Mouse (Mus musculus): ENCODE measurements around the gene Nemf. TPM values are rescaled to one million over a fixed set of nuclear protein-coding genes. Genes with fewer than 3 reads are reported as not detected.

Nemf gene
- polyA plus RNA-seq, 1 experiment from 2014 or later: 41.9 TPM

DNA sequence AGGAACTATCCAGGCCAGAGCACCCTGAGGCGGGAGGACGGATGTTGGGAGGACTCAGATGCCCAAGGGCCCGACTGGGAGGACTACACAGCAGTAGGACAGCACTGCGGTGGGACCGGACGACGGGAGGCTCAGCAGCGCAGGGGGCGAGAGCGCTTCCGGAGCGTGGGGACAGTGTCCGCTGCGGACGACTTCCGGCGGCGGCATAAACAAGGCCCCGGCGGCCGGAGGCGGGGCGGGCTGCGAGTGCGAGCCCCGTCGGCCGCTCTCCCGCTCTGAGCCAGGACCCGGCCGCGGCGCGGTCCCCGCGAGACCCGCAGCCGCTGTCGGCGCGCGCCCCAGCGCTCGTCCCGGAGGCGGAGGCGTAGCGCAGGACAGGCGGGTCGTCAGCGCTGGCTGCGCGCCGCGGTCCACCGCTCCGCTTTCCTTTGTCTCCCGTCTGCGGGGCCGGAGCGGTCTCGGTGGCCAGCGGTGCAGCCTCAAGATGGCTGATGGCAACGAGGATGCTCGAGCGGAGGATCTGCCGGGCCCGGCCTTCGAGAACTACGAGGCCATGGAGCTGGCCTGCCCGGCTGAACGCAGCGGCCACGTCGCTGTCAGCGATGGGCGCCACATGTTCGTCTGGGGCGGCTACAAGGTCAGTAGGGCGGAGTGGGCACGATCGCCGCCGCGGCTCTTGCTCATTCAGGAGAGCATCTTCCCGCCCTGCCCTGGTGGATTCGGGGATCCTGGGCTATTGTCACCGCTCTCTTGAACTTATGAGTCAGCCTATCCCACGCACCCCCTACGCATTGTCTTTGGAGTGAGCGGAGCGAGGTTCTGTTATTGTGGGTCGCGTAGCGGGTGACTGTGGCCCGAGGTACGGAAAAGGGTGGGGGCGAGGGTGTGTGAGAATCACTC is 60.2 kb downstream of the Nemf start, which contains the start of gene Klhdc2:
Gene Klhdc2 (plus strand): TSS at position 171 of the 900 bp plus-strand sequence.
- peak; percentile 87 for ATAC-seq
- peak within 1 kb of the TSS; percentile 74 for H3K4me2 ChIP-seq (replicated peaks; ENCODE audit: low read depth)
- no peaks in the 10 kb centered on the region for H3K9me3 ChIP-seq (ENCODE audit: control insufficient read depth)
- H3K27ac ChIP-seq (ENCODE audit: low read depth, low read length): peak within 1 kb of the TSS; percentile 95
- H3K36me3 ChIP-seq (ENCODE audit: control insufficient read depth, insufficient read depth): peaks cover 3% of the 10 kb centered on the region
- no peaks in the 10 kb centered on the region for H3K27me3 ChIP-seq (replicated peaks; ENCODE audit: control insufficient read depth, insufficient read depth, low read length)
- peak within 1 kb of the TSS; percentile 99 for H3K4me3 ChIP-seq (ENCODE audit: low read depth, low read length)
- 0 out of 2 replicates have a peak, but pooled peaks have one; percentile 13 for TF ChIP-seq CTCF (IDR thresholded peaks at IDR 0.05; ENCODE audit: low read depth)
- peak within 1 kb of the TSS; percentile 94 for H3K9ac ChIP-seq (ENCODE audit: low read depth, low read length)
- peaks cover 6% of the 10 kb centered on the region; the same call in 1 of the 2 replicates for H3K4me1 ChIP-seq (replicated peaks; ENCODE audit: control insufficient read depth, insufficient read depth, low read length)
- under 1% methylated on average over 96 of the region's 98 CpGs for WGBS

DNA sequence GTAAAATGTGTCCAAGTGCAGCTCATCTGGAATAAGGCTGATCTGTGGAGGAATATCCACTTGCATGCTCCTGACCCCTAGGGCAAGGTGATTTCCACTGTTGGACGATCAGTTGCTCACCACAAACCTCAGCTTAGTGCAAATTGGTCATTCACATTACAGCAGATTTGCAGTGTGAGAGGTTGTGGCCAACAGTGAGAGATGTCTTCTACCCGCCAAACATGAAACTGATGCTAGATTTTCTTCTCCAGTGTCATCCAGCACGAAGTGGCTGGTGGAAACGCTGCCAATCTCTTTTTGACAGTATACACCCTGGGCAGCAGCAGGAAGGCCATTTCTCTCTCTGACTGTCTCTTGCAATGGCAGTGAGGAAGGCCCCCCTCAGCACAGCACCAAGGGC is 61.3 kb downstream of the Nemf start:
- no peak overlapping the region for H3K9ac ChIP-seq (ENCODE audit: low read depth, low read length)
- no peaks in the 10 kb centered on the region for H3K9me3 ChIP-seq (ENCODE audit: control insufficient read depth)
- H3K27ac ChIP-seq (ENCODE audit: low read depth, low read length): no peak overlapping the region
- WGBS: 86% methylated on average over 4 of the region's 4 CpGs
- H3K36me3 ChIP-seq (ENCODE audit: control insufficient read depth, insufficient read depth): no peaks in the 10 kb centered on the region; the same call in none of the 2 replicates
- peaks cover 6% of the 10 kb centered on the region; the same call in 1 of the 2 replicates for H3K4me1 ChIP-seq (replicated peaks; ENCODE audit: control insufficient read depth, insufficient read depth, low read length)
- no peak overlapping the region; the same call in 1 of the 2 replicates for H3K4me3 ChIP-seq (ENCODE audit: low read depth, low read length)
- no peak for TF ChIP-seq CTCF (IDR thresholded peaks at IDR 0.05; ENCODE audit: low read depth)
- no peak for ATAC-seq
- peak overlapping the region; percentile 74; the same call in 1 of the 2 replicates for H3K4me2 ChIP-seq (replicated peaks; ENCODE audit: low read depth)
- H3K27me3 ChIP-seq (replicated peaks; ENCODE audit: control insufficient read depth, insufficient read depth, low read length): no peaks in the 10 kb centered on the region

DNA sequence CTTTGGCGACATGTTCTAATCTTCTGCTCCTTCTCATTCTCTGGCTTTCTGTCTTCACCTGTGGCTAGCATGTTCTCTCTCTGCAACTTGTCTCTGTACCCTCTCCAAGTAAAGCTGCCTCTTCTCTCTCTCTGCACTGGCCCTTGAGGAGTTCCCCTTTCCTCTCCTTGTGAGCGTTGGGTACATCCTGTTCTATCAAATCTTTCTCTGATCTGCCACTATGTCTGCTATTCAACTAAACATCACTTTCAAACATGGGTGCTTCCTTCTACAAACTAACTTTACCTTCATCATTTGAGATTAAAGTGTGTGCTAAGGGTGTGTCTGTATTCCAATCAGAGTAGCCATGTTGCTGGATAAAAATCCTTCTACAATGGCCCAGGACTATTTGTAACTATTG is 62.0 kb downstream of the Nemf start:
- Histone ChIP-seq H3K9ac (ENCODE audit: low read depth, low read length) (no peak overlapping the region), H3K27ac (ENCODE audit: low read depth, low read length) (no peak overlapping the region), H3K36me3 (ENCODE audit: control insufficient read depth, insufficient read depth) (no peaks in the 10 kb centered on the region; the same call in 1 of the 2 replicates), H3K4me3 (ENCODE audit: low read depth, low read length) (no peak overlapping the region), H3K4me1 (replicated peaks; ENCODE audit: control insufficient read depth, insufficient read depth, low read length) (peaks cover 6% of the 10 kb centered on the region; the same call in 1 of the 2 replicates), H3K4me2 (replicated peaks; ENCODE audit: low read depth) (no peak overlapping the region), H3K27me3 (replicated peaks; ENCODE audit: control insufficient read depth, insufficient read depth, low read length) (no peaks in the 10 kb centered on the region), H3K9me3 (ENCODE audit: control insufficient read depth) (no peaks in the 10 kb centered on the region)
- no peak for ATAC-seq
- no peak for TF ChIP-seq CTCF (IDR thresholded peaks at IDR 0.05; ENCODE audit: low read depth)
- 79% methylated on average over 2 of the region's 2 CpGs for WGBS

DNA sequence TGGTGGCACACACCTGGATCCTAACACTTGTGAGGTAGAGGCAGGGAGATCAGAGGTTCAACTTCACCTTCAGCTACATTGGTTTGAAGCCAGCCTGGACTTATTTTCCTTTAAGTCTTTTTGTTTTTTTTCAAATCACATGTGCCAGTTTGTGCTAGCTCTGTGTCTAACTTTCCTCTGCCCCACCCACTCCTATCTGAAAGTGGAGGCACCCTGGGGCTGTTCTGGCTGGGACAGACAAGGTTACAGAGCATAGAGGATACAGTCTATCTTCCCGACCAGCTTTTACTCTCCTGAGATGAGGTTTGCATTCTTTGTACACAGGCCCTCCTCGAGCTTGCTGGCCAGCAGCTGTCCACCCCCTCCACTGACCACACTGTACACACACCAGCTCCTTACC is 63.1 kb downstream of the Nemf start:
- H3K27me3 ChIP-seq (replicated peaks; ENCODE audit: control insufficient read depth, insufficient read depth, low read length): no peaks in the 10 kb centered on the region
- no peak for TF ChIP-seq CTCF (IDR thresholded peaks at IDR 0.05; ENCODE audit: low read depth)
- no peak overlapping the region for H3K4me2 ChIP-seq (replicated peaks; ENCODE audit: low read depth)
- H3K4me3 ChIP-seq (ENCODE audit: low read depth, low read length): no peak overlapping the region
- peaks cover 2% of the 10 kb centered on the region; the same call in 1 of the 2 replicates for H3K4me1 ChIP-seq (replicated peaks; ENCODE audit: control insufficient read depth, insufficient read depth, low read length)
- 41% methylated on average over 2 of the region's 2 CpGs for WGBS
- H3K27ac ChIP-seq (ENCODE audit: low read depth, low read length): no peak overlapping the region
- ATAC-seq: no peak
- no peaks in the 10 kb centered on the region for H3K36me3 ChIP-seq (ENCODE audit: control insufficient read depth, insufficient read depth)
- H3K9ac ChIP-seq (ENCODE audit: low read depth, low read length): no peak overlapping the region
- H3K9me3 ChIP-seq (ENCODE audit: control insufficient read depth): no peaks in the 10 kb centered on the region

DNA sequence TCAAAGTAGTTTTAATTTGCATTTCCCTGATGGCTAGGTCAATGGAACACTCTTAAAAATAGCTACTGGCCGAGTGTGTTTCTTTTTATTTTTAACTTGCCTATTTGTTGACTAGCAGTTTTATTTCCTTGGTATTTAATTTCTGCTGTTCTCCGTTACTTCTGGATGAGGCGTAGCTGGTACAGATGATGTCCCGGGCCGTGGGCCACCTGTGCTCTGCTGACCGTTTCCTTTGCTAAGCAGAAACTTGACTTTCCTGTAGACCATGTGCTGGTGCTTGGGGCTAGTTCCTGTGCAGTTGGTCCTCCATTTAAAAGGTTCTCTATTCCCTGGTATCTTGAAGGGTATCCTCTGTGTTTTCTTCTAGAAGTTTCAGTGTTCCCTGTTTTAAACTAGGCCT is 64.6 kb downstream of the Nemf start:
- Histone ChIP-seq H3K36me3 (ENCODE audit: control insufficient read depth, insufficient read depth) (no peaks in the 10 kb centered on the region), H3K4me1 (replicated peaks; ENCODE audit: control insufficient read depth, insufficient read depth, low read length) (no peaks in the 10 kb centered on the region), H3K4me2 (replicated peaks; ENCODE audit: low read depth) (no peak overlapping the region), H3K27me3 (replicated peaks; ENCODE audit: control insufficient read depth, insufficient read depth, low read length) (no peaks in the 10 kb centered on the region), H3K27ac (ENCODE audit: low read depth, low read length) (no peak overlapping the region), H3K9ac (ENCODE audit: low read depth, low read length) (no peak overlapping the region), H3K4me3 (ENCODE audit: low read depth, low read length) (no peak overlapping the region), H3K9me3 (ENCODE audit: control insufficient read depth) (no peaks in the 10 kb centered on the region)
- TF ChIP-seq CTCF (IDR thresholded peaks at IDR 0.05; ENCODE audit: low read depth): no peak
- WGBS: 88% methylated on average over 6 of the region's 6 CpGs
- no peak for ATAC-seq

DNA sequence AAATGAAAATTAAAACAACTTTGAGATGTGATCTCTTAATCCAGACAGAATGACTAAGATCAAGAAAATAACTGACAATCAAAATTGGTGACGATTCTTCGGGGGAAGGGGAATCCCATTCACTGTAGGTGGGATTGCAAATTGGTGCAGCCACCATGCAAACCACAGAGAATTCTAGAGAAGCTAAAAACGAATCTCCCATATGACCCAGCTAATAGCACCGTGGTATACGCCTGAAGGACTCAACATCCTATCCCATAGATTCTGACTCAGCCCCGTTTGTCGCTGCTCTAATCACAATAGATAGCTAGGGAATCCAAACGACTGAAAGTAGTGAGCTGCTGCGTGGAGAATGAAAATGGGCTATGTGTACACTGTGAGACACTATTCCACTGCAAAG is 68.3 kb downstream of the Nemf start:
- no peak for ATAC-seq
- no peak overlapping the region for H3K4me2 ChIP-seq (replicated peaks; ENCODE audit: low read depth)
- no peaks in the 10 kb centered on the region for H3K9me3 ChIP-seq (ENCODE audit: control insufficient read depth)
- H3K36me3 ChIP-seq (ENCODE audit: control insufficient read depth, insufficient read depth): no peaks in the 10 kb centered on the region
- no peaks in the 10 kb centered on the region for H3K4me1 ChIP-seq (replicated peaks; ENCODE audit: control insufficient read depth, insufficient read depth, low read length)
- WGBS: 76% methylated on average over 9 of the region's 9 CpGs
- TF ChIP-seq CTCF (IDR thresholded peaks at IDR 0.05; ENCODE audit: low read depth): no peak
- no peak overlapping the region for H3K4me3 ChIP-seq (ENCODE audit: low read depth, low read length)
- H3K27me3 ChIP-seq (replicated peaks; ENCODE audit: control insufficient read depth, insufficient read depth, low read length): no peaks in the 10 kb centered on the region
- H3K27ac ChIP-seq (ENCODE audit: low read depth, low read length): no peak overlapping the region
- H3K9ac ChIP-seq (ENCODE audit: low read depth, low read length): no peak overlapping the region

Data from intestine, postnatal 0 days (tissue).